Mouse (Mus musculus) spleen, adult 2 months (tissue): ENCODE measurements around the gene Cyp2d40.

Source experiments
- CTCF ChIP-seq: fragments of 200-500 bp; IDR thresholded peaks from 2 replicates; pipeline ENCODE4 v1.5.1; 2011; ENCODE audit warnings: mild to moderate bottlenecking, inconsistent platforms; ENCODE audit not compliant: insufficient read depth, insufficient read length, insufficient replicate concordance; ENCODE audit errors: extremely low read depth
- POLR2A ChIP-seq: fragments of 200-500 bp; IDR thresholded peaks from 2 replicates; pipeline ENCODE4 v1.6.1; 2011; ENCODE audit warnings: low read depth, low read length, inconsistent platforms

DNA sequence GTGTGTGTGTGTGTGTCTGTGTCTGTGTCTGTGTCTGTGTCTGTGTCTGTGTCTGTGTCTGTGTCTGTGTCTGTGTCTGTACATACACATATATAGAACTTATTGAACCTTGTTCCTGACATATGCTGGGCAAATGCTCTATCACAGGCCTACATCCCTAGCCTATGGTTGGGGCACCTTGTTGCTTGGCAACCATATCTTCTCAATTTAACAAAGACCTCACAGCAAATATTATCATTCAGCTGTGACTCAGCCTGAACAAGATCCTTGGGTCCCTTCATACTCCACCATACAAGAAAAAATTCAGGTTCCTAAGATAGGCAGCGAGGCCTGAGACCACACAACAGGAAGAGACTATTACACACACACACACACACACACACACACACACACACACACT lies 29.5 kb upstream of the Cyp2d40 start:
- no peak for TF ChIP-seq POLR2A
- TF ChIP-seq CTCF: no peak
